Mouse (Mus musculus) embryo, embryonic 9.5 days (tissue): ENCODE data around the gene Slc39a11.
A peak's percentile ranks its signal among the peaks of the same experiment; 100 is the strongest.

Experiments used
- DNase-seq: peaks from one replicate; pipeline ENCODE4 v3.0.0-alpha.2; 2017; ENCODE audit errors: extremely low spot score

The Slc39a11 gene

DNA sequence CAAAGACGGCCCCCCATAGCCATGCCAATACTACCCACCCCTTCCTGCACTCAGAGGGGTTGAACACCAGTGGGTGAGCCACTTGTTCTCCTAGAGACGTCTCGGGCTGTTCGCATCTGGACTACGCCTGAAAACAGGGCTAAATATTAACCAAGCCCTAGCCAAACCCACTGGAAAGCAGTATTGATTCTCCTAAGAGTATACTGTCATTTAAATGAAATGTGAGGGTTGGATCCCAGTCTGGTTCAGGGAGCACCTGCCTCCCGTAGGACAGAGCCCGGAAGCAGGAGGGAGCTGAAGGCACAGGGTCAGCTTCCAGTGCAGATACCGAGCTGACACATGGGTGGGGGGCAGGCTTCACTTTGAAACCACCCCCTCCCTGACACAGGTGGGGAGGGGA is 18.0 kb downstream of the Slc39a11 start:
- DNase-seq, result no peak

DNA sequence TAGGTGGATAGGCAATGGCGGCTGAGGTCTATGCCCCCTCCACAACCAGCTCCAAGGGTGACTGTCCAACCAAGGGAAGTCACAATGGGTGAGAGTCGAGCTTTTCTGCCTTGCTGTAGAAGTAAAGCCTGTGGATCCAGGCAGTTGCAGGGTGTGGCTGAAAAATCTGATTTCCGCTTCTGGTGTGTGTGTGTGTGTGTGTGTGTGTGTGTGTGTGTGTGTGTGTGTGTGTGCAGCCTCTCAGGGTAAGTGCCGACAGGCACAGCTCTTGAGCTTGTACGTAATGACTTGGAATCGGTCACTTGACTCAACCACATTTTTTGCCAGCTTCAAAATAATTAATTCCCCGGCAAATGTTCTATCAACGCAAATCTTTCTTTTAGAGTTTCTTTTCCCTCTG is 18.6 kb downstream of the Slc39a11 start:
- DNase-seq, result no peak

DNA sequence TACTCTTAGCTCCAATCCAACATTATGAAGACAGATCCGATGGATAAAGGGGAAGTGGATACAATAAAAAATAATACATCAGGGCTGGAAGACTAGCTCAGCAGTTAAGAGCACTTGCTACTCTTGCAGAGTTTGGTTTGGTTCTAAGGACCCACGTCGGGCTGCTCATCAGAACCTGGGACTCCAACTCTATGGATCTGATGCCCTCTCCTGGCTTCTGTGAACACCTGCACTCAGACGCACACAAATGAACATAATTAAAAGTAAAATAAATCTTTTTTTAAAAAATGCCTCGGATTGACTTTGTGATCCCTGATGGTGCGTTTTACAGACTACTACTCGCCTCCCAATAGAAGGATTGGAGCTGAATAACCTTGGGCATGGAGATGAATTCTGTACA is 19.2 kb downstream of the Slc39a11 start:
- DNase-seq, result no peak

DNA sequence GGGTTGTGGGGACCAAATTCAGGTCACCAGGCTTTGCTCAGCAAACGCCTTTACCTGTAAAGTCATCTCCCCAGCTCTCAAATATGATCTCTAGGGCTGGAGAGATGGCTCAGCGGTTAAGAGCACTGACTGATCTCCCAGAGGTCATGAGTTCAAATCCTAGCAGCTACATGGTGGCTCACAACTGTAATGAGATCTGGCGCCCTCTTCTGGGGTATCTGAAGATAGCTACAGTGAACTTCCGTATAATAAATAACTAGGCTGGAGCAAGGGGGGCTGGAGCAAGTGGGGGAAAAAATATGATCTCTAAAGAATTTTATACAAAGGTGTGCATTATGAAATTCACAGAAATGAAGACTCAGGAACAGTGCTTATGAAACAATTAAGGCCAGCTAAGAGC is 22.1 kb downstream of the Slc39a11 start:
- DNase-seq, result no peak

DNA sequence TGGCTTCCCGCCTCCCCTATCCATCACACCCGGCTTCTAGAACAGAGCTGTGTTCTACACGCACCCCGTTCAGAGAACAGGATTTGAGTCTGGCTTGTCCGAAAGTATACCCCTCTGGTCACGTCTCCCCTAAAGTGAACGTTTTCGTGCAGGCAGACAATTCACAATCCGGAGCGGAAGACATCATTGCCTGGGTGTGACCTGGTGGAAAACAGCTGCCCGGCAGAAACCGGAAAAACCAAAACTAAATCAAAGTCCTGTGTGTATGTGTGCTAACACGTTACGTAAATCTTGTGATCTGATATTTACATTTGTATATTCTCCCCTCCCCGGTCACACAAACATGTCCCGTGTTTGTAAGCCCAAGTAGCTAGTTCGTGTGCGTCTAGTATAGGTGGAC is 24.4 kb downstream of the Slc39a11 start:
- DNase-seq, result no peak

DNA sequence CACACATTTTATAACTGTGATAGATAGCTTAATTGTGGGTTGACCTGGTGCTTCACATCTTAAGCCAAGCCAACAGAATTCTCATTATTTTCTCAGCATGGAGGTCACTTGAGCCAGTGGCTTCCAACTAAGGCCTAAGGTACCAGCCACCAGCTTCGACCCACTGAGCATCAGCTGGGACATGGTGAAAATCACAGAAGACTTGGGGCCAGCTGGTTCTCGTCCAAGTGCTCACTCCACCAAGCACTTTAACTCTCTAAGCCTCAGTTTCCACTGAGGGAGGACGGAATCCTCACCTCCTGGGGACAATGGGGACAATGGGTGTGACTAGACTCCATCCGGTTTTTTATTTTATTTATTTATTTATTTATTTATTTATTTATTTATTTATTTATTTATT is 27.9 kb downstream of the Slc39a11 start:
- DNase-seq, result no peak

DNA sequence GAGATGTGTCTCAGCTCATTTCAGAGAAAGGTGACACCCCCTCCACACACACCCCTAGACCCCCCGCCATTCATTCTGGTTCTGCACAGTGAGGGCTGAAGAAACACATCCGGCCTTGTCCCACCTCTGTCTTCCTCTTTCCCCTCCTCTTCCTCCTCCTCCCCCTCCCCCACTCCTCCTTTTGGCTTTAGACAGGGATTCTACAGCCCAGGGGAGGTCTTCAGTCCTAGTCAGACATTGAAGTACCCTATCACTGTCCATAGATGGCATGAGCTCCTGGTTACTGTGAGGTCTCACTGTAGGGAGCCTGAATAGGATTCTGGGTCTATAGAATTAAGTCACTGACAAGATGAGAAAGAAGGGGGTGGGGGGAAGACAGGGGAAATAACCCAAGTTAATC is 28.9 kb downstream of the Slc39a11 start:
- no peak for DNase-seq

DNA sequence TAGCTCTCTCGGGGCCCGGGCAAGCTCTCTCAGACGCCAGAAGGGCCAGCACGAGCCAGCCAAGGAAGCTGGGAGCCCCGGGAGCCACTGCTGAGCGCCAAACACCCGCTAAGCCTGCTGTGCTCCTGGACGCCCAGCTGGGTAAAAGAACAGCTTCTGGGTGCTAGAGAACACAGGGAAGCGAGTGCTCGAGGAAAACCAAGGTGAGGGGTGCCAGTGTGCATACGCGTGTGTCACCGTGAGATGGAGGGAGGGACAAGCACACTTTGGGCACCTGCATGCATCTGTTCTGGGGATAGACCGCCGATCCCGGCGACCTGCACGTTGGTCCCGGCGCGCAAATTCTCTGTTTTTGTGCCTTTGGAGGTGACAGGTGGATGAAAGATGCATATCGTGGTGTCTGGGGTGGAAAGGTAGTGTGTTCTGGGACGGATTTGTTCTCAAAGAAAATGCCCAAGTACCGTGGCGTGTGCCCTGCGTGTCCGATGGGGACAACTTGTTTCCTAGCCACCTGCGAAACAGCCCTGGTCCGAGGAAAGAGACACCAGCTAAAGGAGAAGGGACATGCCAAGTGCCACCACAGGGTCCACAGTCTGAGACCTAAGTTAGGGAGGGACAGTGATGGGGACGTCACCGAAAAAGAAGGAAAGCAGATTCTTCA is 30.3 kb downstream of the Slc39a11 start:
- DNase-seq, result no peak

DNA sequence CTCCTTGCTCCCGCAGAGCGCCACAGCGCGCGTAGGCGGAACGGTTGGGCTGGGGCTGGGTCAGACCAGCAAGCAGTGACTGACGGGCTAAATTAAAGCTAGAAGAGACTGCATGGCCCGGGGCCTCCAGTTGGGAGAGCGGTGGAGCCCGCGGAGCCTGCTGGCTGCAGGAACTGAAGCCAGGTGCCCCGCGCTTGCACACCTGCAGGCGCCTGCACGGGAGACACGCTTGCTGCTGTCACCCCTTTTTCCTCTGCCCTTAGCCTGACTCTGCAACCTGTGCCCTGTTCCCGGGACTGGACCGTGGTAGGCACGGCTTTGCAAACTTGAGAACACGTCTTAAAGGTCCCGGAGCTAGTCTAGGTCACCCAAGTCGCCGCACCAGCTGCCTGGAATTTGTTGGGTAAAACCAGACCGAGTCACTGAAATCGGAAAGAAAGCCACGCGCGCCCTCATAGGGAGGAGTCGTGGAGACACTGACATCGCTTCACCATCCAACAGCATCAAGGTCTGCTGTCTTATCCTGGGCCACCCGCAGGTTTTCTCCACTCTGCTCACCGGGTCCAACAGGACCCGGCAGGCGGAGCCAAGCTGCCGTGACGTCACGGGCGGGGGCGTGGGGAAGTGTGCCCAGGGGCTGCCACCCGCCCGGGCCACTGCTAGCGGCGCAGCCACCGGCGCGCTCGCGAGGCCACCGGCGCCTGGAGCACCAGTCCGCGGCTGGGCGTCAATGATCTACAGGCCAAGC is 31.0 kb downstream of the Slc39a11 start, which contains the start of gene Sstr2:
Gene Sstr2, plus strand, starts transcription at position 671 of the 748 bp plus-strand sequence.
- peak; percentile 69 for DNase-seq

DNA sequence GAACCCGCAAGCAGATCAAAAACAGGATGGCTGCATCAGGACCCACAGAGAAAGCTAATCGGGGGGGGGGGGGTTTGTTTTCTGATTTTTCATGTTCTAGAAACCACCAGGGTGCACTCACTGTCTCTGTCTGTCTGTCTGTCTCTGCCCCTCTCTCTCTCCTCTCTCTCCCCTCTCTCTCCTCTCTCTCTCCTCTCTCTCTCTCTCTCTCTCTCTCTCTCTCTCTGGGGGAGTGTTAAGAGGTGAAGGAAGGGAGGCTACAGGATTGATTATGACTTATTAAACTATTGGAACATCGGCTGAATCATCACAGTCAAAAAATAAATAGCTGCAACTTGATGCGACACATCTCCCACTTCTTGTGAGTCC is 31.6 kb downstream of the Slc39a11 start:
- no peak for DNase-seq

DNA sequence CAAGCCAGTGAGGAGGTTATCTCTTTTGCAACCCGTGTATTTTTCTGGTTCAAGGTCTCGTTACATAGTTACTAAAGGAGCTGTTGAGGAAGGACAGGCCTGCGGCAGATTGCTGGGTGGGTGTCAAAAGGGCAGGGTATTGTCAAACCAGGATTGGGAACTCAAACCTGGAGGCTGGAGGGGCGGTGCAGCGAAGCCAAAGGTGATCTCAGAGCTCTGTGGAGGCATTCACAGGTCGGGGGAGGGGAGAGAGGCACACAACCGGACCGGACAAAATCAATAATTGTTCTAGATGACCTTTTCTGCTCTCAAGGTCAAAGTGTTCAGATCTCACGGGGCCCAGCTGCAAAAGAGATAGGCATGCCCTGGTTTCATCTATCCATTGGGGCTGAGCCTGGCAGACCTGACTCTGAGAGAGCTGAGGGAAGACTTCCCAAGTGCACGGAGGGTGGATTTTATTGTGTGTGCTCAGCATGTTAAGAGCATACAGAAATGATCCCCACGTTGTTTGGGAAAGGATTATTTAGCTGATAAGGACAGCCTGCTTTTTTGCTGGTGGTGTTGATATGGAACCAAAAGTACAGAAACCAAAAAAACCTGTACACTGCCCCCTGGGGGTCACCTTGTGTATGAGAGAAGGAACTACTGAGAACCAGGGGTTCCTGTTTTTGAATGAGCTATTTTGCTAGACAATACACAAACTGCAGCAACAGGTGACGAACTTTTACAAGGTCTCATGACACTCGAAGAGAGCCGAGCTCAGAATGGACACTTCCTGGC is 32.6 kb downstream of the Slc39a11 start:
- peak; percentile 61 for DNase-seq

DNA sequence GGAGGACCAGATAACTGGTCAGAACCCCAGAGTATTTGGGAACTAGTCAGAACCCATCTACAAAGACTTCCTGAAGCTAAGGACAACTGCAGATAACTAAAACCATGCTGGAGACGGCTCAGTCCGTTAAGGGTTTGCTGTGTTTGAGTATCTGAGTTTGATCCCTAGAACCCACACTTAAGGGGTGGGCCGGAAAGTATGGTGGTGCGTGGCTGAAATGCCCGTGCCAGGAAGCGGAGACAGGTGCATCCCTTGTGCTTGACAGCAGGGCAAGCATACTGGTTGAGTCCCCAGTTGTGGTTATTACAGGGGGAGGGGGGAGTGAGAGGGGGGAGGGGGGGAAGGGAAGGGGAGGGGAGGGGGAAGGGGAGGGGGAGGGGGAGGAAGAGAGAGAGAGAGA is 35.4 kb downstream of the Slc39a11 start:
- no peak for DNase-seq

DNA sequence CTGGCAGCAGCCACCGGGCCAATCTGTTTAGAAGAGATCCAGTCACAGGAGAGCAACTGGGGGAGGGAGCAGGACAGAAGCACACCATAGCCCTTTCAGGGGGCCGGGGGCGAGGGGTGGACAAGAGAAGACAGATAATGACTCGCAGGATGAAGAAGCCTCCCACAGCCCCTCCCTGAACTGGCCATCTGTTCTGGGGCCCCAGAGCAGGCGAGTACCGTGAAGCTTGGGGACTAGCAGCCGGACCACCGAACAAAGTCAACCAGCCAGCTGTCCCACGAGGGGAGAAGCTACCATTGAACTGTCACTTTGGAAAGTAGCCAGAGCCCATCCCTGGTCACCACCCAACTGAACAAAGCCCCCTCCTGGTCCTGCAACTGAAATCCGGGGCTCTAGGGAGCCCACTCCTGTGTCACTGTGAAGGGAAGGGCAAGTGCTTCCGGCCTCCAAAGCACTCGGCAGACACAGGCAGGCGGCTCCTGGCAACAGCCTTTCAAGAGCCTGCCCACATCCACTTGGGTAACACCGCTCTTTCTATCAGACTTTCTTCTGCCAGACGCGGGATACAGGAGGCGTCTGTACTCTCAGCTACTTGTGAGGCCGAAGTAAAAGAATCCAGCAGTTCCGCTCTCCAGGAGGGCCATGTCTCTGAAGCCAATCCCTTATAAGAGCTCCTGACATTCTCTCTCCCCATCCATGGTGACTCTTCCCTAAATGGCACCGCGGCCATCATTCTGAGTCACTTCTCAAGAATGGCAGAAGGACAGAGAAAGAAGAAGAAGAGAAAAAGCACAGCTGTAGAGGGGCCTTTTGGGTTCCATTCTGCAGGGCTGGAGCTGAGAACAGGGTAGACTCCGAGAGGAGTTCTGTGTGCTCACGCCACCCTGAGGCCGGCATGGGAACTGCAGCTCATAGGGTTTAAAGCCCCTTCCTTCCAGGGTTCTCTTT is 37.9 kb downstream of the Slc39a11 start:
- peak; percentile 74 for DNase-seq

DNA sequence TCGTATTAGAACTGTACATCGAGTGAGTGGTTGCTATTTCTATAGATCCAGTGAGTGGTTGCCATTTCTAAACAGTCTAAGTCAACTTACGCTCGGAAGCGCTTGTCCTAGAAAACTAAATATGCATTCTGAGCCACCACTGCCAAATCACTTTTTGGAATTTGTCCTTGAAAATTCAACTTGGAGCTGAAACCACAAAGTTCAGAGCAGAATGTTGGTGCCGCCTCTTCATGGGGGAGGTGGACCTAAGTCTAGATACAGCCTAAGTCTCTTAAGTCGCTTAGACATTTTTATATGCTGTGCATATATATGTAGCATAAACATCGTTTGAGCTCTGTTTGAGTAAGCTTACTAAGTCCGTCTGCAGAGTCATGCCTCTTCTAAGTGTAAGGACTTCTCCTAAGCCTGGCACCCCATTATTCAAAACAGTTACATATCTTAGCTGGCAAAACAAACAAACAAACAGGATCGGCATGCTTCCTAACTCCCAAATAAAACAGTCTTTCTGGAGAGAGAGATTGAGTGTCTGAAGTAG is 38.7 kb downstream of the Slc39a11 start:
- no peak for DNase-seq

DNA sequence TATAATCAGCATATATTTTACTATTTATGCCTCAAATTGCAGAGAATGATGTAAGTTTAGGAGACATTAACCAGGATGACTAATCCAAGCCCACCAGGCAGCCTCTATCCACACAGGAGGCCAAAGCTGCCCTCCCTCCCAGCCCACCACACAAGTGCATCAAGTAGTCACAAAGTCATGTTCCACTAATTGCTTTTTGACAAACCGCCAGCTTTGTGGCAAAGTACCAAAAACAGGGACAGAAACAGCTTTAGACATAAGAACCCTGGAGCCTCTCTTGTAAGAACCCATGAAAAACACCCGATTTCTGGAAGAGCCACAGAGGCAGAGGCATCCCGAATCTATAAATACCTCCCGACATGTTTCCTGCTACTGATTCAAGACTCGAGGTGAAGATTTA is 39.6 kb downstream of the Slc39a11 start:
- DNase-seq, result no peak

DNA sequence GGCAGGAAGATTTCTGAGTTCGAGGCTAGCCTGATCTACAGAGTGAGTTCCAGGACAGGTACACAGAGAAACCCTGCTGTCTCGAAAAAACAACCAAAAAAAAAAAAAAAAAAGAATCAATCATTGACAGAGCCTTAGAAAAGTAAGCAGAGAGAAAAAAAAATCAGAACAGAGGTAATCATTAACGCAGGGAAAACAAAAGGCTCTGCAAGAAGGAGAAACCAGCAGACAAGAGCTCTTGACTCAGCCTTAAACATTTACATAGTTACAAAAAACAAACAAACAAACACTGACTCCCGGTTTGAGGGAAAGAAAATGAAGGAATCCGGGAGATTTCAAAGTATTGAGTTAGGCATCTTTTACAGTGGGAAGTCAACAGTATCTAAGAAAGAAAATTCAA is 40.3 kb downstream of the Slc39a11 start:
- DNase-seq, result no peak

DNA sequence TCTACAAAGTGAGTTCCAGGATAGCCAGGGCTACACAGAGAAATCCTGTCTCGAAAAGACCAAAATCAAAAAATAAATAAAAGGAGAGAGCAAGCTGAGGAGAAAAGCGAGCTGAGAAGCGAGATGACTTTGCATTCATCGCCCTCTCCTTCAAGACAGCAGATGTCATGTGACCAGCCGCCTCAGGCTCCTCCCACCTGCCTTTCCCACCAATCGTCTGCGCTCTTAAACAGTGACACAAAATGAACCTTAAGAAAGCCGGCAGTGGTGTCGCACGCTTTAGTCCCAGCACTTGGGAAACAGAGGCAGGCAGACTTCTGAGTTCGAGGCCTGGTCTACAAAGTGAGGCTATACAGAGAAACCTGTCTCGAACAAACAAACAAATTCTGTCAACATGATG is 42.3 kb downstream of the Slc39a11 start:
- no peak for DNase-seq

DNA sequence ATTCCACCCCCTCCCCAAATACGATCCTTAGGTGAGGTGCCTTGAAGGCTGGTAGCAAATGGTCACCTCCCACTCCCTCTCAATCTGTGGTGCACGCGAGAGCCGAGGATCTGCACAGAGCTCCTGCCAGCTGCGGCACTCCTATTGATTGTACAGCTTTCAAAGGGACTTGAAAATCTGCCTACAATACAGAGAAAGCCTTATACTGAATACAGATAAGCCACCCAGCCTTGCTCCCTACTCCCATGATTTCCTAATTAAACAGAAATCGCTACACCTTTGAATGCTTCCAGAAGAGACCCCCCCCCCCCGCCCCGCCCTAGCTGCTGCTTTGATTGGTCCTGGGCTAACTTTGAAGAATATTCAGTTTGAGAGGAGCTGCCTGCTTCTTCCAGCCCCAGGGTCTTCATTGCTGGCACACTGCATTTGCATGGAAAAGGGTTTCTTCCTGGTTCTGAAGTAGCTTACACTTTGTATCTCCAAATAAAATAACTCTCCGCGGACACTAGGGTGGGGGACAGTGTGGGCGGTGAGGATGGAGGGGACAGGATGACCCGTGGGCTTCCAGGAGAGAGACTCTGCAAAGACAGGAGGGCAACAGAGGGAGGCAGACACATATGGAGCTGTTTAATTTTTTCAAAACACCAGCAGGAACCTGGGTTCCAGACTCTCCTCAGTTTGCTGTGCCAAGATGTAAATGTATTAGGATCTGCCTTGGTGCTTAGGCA is 48.1 kb downstream of the Slc39a11 start:
- DNase-seq, result no peak

DNA sequence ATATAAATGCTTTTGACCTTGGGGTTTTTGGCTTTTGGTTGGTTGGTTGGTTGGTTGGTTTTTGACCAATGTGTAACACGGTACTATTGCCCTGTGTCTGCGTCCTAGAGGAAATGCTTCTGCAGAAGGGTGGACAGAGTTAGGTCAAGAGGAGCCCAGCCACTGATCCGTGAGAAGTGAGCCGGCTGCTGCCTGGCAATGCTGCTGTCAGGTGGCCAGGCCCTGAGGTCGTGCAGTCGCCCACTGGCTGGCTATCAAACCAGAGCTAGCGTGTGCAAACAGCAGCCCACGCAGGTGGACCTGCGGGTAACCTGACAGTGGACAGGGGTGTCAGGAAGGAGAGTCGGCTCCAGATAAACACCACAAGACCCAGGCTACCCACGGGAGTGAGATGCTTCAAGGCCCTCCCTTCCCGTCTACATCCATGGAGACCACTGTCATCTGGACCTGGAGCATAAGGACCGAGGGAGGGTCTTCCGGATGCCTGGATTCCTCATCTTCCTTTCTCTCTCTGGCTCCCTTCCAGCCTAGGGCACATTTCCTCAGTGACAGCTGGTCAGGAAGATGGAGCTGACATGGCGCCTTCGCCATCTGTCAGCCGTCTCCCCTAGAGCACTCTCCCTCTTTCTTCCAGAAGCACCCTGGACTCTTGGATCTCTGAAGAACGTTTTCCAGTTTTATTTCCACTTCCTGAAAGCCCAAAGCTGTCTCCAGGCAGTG is 49.2 kb downstream of the Slc39a11 start:
- DNase-seq, result no peak

DNA sequence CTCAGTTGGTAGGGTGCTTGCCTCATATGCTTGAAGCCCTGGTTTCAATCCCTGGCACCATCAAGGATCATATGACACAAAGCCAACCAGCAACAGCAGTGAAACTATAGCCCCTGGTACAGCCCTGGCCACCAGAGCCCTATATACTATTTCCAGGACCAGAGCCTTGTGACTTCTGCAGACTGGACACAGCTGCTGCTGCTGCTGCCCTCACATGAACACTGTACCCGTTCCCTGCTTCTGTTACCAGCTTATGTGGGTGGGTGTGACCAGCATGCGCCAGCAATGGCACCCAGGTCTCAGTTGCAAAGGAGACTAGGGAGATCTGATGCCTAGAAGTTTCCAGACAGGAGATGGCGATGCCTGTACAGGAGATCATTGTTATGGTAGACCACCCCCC is 52.2 kb downstream of the Slc39a11 start:
- no peak for DNase-seq
